Mouse (Mus musculus) ovary, postnatal 14 days (tissue): ENCODE measurements around the gene Cdk14.

Source experiments
- DNase-seq: peaks from one replicate; pipeline ENCODE4 v3.0.0; 2022; ENCODE audit warnings: low spot score

The Cdk14 gene

DNA sequence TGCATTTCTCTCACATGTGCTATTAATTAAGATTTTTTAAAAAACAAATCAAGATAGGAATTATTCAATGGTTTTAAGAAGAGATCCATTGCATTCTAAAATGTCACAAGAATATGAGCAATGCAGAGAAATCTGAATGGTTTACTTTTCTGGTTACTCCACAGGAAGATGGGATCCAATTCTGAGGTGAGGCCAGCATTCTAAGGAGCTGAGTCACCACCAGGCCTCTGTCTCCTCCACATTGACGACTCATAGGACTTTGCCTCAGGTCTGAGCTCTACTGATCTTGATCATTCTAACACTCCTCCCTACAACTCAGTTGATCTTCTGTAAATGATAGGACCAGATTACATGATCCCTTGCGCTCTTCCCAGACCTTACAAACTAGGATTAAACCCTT is 239.4 kb downstream of the Cdk14 start:
- DNase-seq = no peak

DNA sequence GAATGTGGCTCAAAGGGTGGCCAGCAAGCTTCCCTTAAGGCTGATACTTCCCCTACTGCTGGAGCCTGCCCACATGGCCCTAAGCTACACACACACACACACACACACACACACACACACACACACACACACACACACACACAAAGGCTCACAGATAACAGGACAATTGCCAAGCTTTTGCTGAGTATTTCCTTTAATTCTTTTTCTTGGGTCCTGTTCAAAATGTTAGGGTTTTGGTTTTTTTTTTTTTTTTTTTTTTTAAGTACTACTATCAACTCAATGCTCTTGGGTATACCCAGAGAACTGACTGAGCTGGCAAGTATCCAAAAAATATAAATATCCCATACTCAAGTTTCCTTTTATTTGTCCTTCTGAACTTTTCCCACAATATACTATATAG is 239.8 kb downstream of the Cdk14 start:
- DNase-seq = no peak

DNA sequence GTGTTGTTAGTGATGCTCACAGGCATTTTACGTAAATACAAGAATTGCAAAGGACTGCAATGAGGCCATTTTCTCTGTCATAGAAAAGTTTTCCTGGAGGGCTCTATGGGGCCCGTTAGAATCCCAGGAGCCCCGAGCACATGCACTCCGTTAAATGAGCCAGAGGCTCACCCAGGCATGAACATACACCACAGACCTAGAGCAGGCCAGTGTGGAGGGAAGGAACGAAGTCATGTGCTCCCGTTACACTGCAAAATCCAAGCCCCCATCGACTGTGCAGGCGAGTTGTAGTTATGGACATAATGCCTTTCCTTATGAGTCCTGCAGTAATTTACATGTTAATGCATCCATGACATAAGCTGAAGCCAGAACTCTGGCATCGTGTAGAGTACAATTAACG is 244.1 kb downstream of the Cdk14 start:
- no peak for DNase-seq

DNA sequence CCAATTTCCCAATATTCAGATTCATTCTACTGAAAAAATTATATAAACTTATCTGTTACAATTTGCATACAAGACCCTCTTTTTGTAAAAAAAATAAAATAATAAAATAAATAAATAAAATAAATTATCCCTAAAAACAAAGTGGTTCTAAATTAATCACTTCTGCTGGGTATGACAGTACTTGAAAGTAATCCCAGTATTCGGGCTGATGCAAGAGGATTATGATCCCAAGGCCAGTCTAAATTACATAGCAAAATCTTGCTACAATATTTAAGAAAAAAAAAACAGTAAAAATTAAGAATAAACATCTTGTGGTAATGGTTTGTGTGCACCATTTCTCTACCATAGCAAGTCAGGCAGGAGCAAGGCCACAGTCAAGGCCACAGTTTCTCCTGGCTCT is 244.5 kb downstream of the Cdk14 start:
- DNase-seq = no peak

DNA sequence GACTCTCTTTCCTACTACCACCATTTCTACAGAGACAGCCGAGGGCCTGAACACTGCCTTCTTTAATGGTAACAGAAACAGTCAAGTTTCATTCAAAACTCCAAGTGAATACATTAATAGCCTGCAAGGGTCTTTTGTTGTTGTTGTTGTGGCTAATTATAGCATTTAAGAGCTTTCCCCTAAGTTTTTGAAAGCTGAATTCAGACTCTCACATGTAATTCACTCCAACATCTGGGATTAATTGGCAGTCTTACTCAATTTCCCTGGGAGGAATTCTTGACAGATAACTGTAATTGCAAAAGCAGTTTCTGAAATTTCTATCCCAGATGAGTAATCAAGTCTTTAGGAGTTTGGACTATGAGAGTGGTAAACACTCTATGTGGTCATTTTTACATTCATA is 245.0 kb downstream of the Cdk14 start:
- DNase-seq = no peak

DNA sequence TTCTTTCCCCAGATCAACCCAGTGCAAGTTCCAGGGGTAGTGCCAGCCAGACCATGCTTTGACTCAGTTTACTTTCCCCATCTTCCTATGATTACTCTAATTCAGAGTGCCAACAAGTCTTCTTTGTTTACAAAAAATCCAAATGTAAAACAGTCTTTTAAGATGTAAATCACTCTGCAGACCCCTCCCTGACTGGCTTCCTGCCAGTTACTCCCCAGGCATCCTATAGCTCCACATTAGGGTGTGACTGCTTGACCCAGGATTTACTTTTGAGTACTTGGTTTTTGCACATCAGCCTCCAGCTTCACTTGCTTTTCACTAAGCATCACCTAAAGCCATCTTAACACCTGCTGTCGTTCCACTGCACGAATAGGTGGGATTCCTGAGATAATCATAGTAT is 254.0 kb downstream of the Cdk14 start:
- no peak for DNase-seq

DNA sequence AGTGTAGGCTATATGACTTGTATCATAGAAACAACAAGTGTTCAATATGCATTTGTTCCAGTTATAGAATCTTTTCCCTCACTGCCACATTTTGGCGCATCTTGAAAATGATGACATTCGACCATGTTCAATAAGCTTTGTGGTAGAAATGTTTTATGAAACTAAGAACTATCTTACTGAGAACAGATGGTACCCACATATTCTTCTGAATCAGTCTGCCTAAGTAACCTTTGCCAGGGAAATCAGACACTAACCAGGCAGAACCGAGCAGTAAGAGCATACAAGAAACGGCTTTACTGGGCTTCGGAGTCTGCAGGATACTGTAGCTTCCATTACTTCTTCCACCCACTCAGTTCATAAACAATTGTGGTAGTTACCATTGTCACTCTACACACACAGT is 255.8 kb downstream of the Cdk14 start:
- DNase-seq = no peak

DNA sequence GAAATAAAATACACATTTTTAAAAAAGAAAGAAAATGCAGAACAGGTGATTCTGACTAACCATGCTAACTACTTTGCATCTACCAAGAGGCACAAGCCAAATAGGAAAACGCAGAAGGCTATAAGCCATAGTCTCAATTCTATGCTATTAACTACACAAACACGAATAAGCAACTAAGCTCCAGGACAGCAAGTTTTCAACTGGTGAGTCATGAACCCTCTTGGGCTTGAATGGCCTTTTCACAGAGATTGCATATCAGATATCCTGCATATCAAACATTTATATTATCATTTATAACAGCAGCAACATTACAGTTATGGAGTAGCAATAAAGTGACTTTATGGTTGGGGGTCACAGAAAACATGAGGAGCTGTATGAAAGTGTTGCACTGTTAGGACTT is 256.3 kb downstream of the Cdk14 start:
- no peak for DNase-seq

DNA sequence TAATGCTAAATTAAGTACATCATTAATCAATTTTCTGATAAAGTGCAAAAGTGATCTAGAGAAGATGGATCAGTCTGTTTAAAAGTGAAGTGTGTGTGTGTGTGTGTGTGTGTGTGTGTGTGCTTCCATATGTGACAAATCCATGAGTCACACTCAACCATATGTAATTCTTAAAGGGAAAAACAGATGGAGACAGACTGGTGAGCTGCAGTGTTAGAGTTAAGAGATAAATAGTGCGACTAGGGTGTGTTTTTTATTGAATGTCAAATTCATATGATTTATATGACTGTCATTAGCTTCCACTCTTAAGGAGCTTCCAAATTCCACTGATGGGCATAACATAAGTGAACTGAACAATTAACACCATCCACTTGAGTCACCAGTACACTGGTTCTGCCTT is 260.6 kb downstream of the Cdk14 start:
- DNase-seq = no peak

DNA sequence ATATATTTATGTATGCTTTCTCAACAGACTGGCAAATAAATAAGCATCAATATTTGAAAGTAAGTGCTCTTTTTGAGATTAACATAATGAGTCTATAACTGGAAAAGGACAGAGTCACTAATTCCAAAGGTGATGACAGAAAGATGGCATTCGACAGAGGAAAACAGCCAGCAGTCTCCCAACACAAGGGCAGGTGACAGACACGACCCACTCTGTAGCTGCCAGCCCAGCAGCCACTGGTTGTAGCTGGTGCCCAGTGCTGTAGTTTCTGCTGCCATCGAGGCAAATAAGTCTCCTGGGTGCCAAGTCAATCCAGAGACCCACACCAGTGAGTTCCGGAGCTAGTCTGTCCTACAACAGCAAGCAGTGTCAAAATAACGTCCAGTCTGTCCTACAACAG is 280.3 kb downstream of the Cdk14 start:
- no peak for DNase-seq

DNA sequence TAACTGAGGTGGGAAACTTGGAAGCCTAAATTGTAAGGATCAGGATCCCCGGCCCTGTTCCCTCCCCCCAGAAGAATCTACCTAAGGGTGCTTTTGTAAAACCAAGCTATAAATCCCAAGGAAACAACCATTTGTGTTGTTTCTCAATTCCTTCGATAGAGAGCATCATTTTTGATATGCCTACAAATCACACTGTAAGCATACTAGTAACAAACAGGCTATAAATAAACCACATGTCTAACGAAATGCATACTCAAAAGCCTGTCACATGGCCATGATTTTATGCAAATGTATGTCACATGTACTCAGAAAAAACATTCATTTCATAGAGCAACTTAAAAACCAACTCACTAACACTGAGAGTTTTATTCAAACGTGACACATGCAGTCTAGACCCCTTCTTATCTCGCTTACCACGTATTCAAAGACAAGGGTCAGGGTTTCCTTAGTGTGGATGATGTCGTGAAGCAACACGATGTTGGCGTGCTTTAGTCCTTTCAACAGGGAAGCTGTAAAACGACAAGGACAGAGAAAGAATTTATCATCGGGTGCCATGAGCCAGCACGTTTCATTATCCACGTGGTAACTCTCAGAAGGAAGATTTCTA is 285.1 kb downstream of the Cdk14 start:
- no peak for DNase-seq

DNA sequence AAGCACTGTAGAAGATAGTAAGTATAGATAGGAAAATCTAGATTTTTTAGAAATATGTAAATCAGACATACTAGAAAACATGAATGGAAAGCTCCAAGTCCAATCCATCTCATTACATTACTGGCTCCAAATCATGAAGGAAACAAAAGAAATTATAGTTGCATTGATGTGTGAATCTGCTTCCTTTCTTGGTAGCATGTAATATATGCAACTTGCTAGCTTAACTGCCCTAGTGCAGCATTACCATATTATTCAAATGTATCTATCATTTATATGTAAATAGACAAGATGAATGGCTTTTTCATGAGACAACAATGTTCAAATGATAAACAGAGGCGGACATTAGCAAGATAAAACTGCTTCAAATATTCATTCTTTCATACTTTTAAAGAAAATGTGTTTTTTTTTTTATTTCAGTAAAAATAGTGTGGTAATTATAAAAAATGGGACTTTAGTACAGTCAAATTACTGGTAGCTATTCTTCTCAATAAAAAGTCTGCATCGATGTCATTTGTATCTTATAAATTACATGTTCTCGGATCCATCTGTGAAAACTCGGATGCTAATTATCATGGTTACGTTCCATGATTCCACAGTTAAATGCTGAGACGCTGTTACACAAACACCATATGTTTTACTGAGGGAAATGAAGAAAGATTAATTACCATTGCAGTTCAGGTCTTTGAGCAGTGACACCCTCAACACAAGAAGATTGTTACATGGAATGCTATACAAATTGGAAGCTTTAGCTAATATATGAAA is 285.8 kb downstream of the Cdk14 start:
- no peak for DNase-seq

DNA sequence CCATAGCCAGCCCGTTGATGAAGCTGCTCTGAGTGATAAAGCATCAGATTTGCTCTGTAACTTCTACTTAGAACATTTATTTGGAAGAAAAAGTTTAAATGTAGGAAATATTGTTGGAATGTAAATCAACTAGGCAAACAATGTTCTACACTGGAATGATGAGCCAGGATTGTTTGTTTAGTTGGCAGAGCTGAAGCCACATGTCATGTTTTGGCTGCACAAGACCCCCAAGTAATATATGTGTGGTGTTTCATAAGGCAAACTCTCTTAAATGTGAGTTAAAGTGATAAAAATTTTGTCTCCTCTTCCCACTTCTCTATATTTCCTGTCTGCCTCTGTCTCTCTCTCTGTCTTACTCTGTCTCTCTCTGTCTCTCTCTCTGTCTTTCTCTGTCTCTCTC is 291.3 kb downstream of the Cdk14 start:
- DNase-seq = no peak

DNA sequence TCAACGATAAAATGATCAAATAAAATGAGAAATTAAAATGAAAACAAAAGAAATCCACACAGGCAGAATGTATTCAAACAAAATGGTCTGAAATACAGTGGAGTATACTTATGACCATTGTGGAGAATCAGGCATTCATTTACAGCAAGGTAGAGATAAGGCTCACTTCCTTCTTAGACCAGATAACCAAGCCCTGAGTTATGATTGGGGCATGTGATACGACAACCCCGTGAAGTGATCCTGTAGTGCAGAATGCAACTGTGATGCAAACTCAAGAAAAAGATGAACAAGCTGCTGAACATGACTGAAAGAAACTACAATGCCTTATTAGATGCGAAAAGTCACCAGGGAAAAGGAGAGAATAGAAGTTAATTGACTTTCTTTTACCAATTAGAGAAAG is 295.5 kb downstream of the Cdk14 start:
- no peak for DNase-seq

DNA sequence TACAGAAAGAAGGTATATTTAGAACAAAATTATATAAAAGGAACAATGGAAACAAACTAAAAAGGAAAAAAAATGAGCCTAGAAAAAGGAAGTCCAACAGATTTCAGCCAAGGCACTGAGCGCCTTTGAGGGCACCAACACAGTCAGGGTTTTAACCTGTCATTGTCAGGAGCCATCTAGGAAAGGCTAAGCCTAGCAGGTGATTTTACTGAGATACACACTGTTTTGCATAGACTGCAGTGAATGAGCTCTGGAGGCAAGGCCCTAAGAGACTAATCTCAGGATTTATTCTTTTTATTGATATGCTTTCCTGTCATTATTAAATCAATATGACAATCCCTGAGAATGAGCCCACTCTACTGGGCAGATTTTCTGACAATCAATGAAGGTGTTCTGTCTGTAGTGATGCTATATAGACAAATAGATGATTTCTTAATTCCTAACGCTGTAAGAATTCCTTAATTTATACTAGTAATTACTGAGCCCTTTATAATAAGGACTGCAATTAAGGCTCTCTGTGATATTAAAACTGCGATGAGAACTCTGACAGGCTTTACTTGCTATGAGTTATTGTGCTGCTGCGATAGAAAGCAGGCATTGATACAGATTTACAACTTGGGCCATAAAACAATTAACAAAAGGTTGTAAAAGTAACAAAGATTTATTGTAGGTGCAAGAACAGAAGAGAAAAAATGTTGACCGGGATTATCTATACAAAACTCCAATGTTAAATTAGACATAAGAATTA is 303.2 kb downstream of the Cdk14 start:
- DNase-seq = no peak

DNA sequence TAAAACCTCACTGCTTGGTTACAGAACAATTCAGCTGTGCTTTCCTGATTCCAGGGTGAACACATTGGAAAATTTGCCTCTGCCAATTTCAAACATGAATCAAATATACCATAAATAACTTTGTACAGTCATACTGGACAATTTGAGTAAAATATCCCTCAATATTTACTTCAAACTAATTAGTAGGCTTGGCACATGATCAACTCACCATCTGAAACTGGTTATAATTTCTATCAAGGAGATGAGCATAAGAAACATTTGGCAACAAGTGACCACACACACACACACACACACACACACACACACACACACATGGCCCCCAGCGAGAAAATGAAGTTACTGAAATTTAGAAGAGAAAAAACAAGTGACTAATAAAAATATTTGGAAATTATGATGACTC is 304.6 kb downstream of the Cdk14 start:
- DNase-seq = no peak

DNA sequence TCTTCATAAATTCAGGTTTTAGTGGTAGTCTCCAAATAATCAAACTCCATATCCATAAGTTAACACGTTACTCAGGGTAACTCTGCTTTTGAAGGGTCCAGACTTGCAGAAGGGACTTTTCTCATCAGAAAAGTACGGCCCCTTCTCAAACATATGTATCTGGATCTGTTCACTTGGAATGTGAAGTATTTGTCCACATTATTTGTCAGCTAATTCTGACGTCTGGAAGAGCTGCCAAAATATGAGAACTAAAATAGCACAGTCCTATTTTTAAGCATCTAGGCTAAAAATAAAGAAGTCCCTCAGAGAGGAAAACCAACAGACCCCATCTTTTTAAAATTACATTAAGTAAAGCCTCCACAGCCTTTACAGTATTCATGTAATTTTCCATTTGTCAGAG is 310.5 kb downstream of the Cdk14 start:
- DNase-seq = no peak

DNA sequence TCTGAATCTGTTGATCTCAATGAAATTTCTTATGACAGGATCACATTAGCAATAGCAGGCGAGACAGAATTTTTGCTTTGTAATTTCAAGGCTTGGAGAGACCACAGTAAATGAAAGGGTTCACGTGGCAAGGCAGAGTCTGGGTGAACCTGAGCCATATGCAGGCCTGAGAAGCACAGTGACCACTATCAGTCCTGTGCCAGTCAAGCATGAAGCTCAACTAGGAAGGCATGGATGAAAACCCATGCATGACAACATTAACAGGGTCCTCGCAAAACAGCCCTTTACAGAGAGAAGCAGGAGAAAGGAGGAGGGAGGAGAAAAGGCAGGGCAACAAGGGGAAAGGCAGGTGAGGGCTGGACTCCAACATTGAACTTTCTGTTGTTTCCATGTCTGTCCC is 311.1 kb downstream of the Cdk14 start:
- DNase-seq = no peak

DNA sequence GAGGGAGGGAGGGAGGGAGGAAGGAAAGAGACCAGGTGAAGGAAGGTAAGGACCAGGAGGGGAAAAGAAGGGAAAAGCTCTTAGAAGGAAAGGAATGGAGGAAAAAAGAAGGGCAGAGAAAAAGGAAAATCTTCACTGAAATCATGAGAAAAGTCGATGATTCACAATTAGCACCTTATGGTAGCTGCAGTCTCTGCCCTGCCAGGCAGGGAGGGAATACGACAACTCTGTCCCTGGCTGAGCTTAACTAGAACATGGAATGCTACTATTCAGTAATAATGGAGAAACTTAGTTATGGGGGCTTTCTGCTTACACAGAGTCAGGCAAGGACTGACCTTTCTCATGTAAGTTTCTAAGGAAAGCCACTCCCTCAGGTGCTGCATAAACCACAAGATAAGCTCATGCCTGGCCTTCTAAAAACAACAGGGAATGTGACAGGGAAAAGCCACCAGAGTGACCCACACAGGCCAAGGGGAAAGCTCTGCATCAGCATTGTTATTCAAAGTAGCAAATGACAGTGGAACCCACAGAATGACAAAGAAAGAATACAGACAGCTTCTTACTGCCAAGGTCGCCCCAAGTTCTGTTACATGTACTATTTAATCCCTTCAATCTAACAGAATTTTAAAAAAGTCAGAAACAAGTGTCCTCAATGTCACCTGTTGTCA is 323.7 kb downstream of the Cdk14 start:
- DNase-seq = no peak

DNA sequence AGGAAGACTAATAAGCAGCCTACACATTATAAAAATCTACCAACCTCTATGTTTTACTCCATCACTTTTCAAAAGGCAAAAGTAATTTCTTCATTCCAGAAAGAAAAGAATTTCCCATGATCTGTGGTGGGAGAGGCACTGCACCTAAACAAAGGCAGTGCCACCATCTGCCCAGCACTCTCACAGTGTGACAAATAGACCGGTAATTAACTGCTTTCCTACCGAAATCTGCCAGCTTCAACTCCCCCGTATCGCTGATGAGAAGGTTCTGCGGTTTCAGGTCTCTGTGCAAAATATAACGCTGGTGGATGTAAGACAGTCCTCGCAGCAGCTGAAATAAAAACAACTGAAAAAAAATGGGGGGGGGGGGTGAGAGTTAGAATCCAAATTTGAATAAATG is 327.4 kb downstream of the Cdk14 start:
- no peak for DNase-seq

DNA sequence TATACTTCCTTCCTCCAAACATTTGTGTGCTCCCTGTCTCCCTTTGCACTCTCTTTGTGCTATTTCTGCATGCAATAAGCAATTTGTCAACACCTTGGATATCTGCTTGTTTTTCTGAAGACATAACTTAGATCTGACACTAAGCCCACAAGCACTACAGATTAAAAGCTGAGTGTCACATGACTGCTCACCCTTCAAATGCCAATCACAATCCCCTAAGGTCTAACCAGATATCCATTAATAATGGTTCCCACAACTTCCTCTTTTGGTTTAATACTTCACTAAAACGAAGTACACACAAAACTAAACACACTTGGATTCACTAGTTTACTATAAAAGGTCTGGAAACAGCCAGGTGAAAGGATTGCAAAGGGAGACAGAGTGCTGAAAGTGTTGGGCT is 348.6 kb downstream of the Cdk14 start:
- no peak for DNase-seq

DNA sequence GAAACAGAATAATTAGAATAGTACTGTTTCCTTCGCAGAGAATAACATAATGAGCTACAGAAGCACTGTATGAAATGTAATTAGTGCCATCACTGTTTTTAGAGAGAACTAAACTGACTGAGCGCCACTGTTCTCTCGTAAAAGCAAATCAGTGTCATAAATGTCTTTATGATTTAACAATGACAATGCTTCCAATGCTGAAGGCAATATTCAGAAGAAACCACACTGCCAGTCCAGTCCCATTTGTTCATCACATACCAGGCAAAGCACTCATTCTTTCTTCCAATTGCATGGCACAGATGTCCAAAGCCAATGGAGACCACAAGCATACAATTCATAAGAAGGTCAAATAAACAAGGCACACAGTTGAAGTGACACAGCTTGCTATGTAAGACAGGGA is 355.4 kb downstream of the Cdk14 start:
- DNase-seq = no peak
